Mouse (Mus musculus) hindbrain, embryonic 13.5 days (tissue): ENCODE measurements around the gene H2-Ab1. TPM values are rescaled to one million over a fixed set of nuclear protein-coding genes. Genes with fewer than 3 reads are reported as not detected.
A peak's percentile ranks its signal among the peaks of the same experiment; 100 is the strongest.

ENCODE experiments used
- ATAC-seq: fragments of 200-750 bp; cut with Nextera tagmentation; 2 replicates; pipeline ENCODE4 v1.8.0; 2017; ENCODE audit warnings: moderate TSS enrichment; ENCODE audit not compliant: low FRiP score
- H3K27ac ChIP-seq: fragments of 300-500 bp; sonication (generic); 2 replicates; pipeline ENCODE4 v1.5.1; 2015; ENCODE audit warnings: inconsistent platforms, mild to moderate bottlenecking, moderate library complexity
- H3K27me3 ChIP-seq: fragments of 300-500 bp; sonication (generic); 2 replicates; pipeline ENCODE4 v1.6.1; 2015; ENCODE audit warnings: mild to moderate bottlenecking, inconsistent platforms
- H3K36me3 ChIP-seq: fragments of 300-500 bp; sonication (generic); 2 replicates; pipeline ENCODE4 v1.6.1; 2015; ENCODE audit warnings: mild to moderate bottlenecking, inconsistent platforms
- H3K4me1 ChIP-seq: fragments of 300-500 bp; sonication (generic); replicated peaks from 2 replicates; pipeline ENCODE4 v1.6.1; 2015; ENCODE audit warnings: inconsistent platforms
- H3K4me2 ChIP-seq: fragments of 300-500 bp; sonication (generic); 2 replicates; pipeline ENCODE4 v1.6.1; 2015; ENCODE audit warnings: inconsistent platforms, mild to moderate bottlenecking, moderate library complexity
- H3K4me3 ChIP-seq: fragments of 300-500 bp; sonication (generic); 2 replicates; pipeline ENCODE4 v1.5.1; 2015; ENCODE audit warnings: mild to moderate bottlenecking, inconsistent platforms
- H3K9ac ChIP-seq: fragments of 300-500 bp; sonication (generic); 2 replicates; pipeline ENCODE4 v1.6.1; 2015; ENCODE audit warnings: mild to moderate bottlenecking, inconsistent platforms
- H3K9me3 ChIP-seq: fragments of 300-500 bp; sonication (generic); 2 replicates; pipeline ENCODE4 v1.6.1; 2016; ENCODE audit warnings: inconsistent platforms
- WGBS: fragments of 180-500 bp; shearing (Covaris S2); methylation state at CpG from one replicate; pipeline ENCODE4 v1.1.7; 2015; 5-methylcytosine and 5-hydroxymethylcytosine counted together
- polyA plus RNA-seq: library from polyadenylated mRNA; unstranded; fragments of >200 nt; fragmentation: Nextera tagmentation; extraction: Ambion mirVana; gene quantifications from 2 replicates; pipeline ENCODE4 v1.2.1, GENCODE M21; 2015

Gene H2-Ab1
- polyA plus RNA-seq, 1 experiment from 2014 or later: 1.2 TPM

DNA sequence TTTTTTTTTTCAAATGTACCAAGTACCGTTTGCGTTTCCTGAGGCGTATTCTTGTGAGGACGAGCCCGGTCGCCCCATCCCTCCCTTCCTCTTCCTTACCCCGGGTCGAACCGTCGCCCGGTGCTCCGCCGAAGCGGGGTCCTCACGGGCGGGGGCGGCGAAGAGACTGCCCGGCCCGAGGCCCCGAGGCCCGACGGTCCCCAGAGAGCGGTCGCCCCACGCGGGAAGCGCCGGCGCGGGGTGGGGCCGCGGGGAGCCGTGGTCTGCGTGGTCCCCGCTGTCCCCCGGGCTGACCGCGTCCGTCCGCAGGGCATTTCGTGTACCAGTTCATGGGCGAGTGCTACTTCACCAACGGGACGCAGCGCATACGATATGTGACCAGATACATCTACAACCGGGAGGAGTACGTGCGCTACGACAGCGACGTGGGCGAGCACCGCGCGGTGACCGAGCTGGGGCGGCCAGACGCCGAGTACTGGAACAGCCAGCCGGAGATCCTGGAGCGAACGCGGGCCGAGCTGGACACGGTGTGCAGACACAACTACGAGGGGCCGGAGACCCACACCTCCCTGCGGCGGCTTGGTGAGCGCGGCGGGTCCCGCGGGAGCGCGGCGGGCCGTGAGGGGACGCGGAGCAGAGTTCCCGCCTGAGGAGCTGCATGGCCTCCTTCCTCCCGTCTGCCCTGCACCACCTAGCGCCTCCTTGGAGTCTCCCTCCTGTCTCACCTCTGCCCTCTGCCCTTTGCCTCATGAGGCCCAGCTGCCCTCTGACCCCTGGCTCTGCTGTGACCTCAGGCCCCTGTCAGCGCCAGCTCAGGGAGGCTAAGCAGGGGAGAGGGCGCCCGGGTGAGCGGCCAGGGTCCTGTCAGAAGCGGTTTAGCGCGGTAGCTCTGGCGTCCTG lies 7.2 kb downstream of the H2-Ab1 start:
- WGBS: under 1% methylated on average over 90 of the region's 93 CpGs
- H3K27me3 ChIP-seq: peaks cover 47% of the 10 kb centered on the region
- peak; percentile 36 for ATAC-seq
- H3K9me3 ChIP-seq: no peaks in the 10 kb centered on the region
- H3K4me1 ChIP-seq: peaks cover 27% of the 10 kb centered on the region
- peak overlapping the region; percentile 98 for H3K4me2 ChIP-seq
- H3K4me3 ChIP-seq: peak overlapping the region; percentile 51
- H3K27ac ChIP-seq: no peak overlapping the region
- no peaks in the 10 kb centered on the region for H3K36me3 ChIP-seq
- H3K9ac ChIP-seq: peak overlapping the region; percentile 66

- H3K4me1 ChIP-seq: peaks cover 21% of the 10 kb centered on the region
- no peak overlapping the region for H3K4me2 ChIP-seq
- H3K9me3 ChIP-seq: no peaks in the 10 kb centered on the region
- WGBS: 86% methylated on average over 2 of the region's 2 CpGs
- ATAC-seq: no peak
- no peak overlapping the region for H3K27ac ChIP-seq
- H3K27me3 ChIP-seq: peaks cover 33% of the 10 kb centered on the region
- H3K9ac ChIP-seq: no peak overlapping the region
- H3K36me3 ChIP-seq: no peaks in the 10 kb centered on the region
- H3K4me3 ChIP-seq: no peak overlapping the region
Measured at GRCm38 (mm10) chr17:34268262-34268661, 10.8 kb downstream of the H2-Ab1 start.

DNA sequence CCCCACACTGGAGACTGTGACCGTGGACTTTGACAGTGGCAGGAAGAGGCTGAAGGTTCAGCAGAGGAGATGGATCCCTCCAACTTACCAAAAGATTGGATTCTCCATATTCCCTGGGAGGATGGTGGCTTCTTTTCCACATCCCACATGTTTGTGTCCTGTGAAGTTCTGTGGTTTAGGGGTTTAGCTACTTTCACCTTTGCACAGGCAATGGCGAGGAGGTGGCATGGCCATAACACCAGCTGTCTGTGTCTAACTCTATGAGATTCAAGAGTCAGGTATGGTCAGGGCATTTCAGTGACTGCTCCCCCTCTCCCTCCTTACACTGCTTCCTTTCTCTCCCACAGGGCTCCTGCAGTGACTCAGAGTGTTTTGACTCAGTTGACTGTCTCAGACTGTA lies 11.3 kb downstream of the H2-Ab1 start:
- Histone ChIP-seq H3K27ac (no peak overlapping the region), H3K9ac (no peak overlapping the region), H3K9me3 (no peaks in the 10 kb centered on the region), H3K4me3 (no peak overlapping the region), H3K4me1 (peaks cover 16% of the 10 kb centered on the region), H3K4me2 (no peak overlapping the region), H3K27me3 (peaks cover 28% of the 10 kb centered on the region), H3K36me3 (no peaks in the 10 kb centered on the region)
- WGBS: 96% methylated on average over 2 of the region's 2 CpGs
- ATAC-seq: no peak

DNA sequence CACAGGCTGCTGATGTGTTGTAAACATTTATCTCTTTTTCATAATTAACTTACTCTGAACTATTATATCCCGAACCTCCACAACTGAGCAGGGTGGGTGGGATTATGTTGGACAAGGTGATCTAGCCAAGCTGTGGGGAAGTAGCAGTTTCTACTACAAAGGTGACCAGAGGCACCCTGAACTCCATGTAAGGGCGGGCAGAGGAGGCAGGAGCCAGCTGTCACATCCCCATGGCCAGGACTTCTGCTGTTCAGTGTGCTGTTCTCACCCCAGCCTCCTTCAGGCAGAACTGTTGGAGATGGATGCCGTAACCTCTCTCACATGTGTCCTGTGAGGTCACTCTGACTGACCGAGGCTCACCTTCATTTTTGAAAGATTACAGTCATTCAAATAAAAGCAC lies 12.3 kb downstream of the H2-Ab1 start:
- no peak overlapping the region for H3K4me3 ChIP-seq
- no peaks in the 10 kb centered on the region for H3K36me3 ChIP-seq
- H3K27me3 ChIP-seq: peaks cover 18% of the 10 kb centered on the region
- no peak for ATAC-seq
- H3K4me2 ChIP-seq: no peak overlapping the region
- no peaks in the 10 kb centered on the region for H3K9me3 ChIP-seq
- peaks cover 6% of the 10 kb centered on the region for H3K4me1 ChIP-seq
- H3K27ac ChIP-seq: no peak overlapping the region
- WGBS: 79% methylated on average over 4 of the region's 4 CpGs
- no peak overlapping the region for H3K9ac ChIP-seq

- Histone ChIP-seq H3K4me2 (no peak overlapping the region), H3K9me3 (no peaks in the 10 kb centered on the region), H3K4me3 (no peak overlapping the region), H3K9ac (no peak overlapping the region), H3K4me1 (peaks cover 2% of the 10 kb centered on the region), H3K36me3 (no peaks in the 10 kb centered on the region), H3K27ac (no peak overlapping the region), H3K27me3 (peaks cover 14% of the 10 kb centered on the region)
- no peak for ATAC-seq
- WGBS: 86% methylated on average over 2 of the region's 2 CpGs
Measured at GRCm38 (mm10) chr17:34270230-34270629, 12.7 kb downstream of the H2-Ab1 start.

- no peaks in the 10 kb centered on the region for H3K36me3 ChIP-seq
- WGBS: 80% methylated on average over 2 of the region's 2 CpGs
- H3K4me3 ChIP-seq: no peak overlapping the region
- no peaks in the 10 kb centered on the region for H3K9me3 ChIP-seq
- H3K27ac ChIP-seq: no peak overlapping the region
- no peaks in the 10 kb centered on the region for H3K4me1 ChIP-seq
- ATAC-seq: no peak
- peaks cover 10% of the 10 kb centered on the region; the same call in 1 of the 2 replicates for H3K27me3 ChIP-seq
- no peak overlapping the region for H3K4me2 ChIP-seq
- no peak overlapping the region for H3K9ac ChIP-seq
Measured at GRCm38 (mm10) chr17:34270940-34271339, 13.5 kb downstream of the H2-Ab1 start.

DNA sequence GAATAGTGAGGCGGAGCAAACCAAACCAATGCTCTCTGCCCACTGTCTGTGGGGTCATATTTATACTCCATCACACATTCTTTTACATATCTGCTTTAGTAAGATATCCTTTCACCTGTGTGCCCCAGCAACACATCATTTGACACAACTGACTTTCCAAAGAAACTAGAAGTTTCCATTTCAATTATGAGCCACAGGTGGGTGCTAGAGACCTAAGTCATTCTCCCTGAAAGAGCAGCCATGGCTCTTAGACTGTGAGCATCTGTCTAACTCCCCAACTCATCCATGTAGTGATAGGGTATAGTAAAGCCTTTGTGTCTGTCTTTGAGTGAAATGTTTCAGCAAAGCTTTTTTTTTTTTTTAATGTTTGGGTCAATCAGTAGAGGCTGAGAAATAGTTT lies 14.6 kb downstream of the H2-Ab1 start:
- H3K4me2 ChIP-seq: no peak overlapping the region
- 0 out of 2 replicates have a peak, but pooled peaks cover 3% of the 10 kb centered on the region for H3K9me3 ChIP-seq
- no peak overlapping the region for H3K9ac ChIP-seq
- H3K36me3 ChIP-seq: no peaks in the 10 kb centered on the region
- H3K27ac ChIP-seq: no peak overlapping the region
- no peak for ATAC-seq
- H3K4me3 ChIP-seq: no peak overlapping the region
- no peaks in the 10 kb centered on the region for H3K4me1 ChIP-seq
- WGBS: 92% methylated on average over 1 of the region's 1 CpGs
- 0 out of 2 replicates have a peak, but pooled peaks cover 5% of the 10 kb centered on the region for H3K27me3 ChIP-seq

DNA sequence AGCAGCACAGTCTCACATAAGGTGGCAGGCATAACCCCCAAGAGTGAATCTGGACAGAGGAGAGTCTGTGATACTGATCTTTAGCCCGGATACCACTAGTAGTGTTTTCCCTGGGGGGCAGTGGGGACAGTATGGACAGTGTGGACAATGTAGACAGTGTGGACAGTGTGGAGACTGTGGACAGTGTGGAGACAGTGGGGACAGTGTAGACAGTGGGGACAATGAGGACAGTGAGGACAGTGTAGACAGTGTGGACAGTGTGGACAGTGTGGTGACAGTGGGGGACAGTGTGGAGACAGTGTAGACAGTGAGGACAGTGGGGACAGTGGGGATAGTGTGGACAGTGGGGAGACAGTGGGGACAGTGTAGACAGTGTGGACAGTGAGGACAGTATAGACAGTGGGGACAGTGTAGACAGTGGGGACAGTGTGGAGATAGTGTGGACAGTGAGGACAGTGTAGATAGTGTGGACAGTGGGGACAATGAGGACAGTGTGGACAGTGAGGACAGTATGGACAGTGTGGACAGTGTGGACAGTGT lies 23.1 kb downstream of the H2-Ab1 start:
- Histone ChIP-seq H3K9ac (no peak overlapping the region), H3K27me3 (peaks cover 4% of the 10 kb centered on the region; the same call in 1 of the 2 replicates), H3K4me3 (no peak overlapping the region), H3K9me3 (0 out of 2 replicates have a peak, but pooled peaks cover 3% of the 10 kb centered on the region), H3K4me1 (no peaks in the 10 kb centered on the region), H3K27ac (no peak overlapping the region), H3K36me3 (no peaks in the 10 kb centered on the region), H3K4me2 (no peak overlapping the region)
- WGBS: 75% methylated on average over 1 of the region's 1 CpGs
- ATAC-seq: no peak

GRCm38 (mm10) chr17:34281836-34282235 lies 24.3 kb downstream of the H2-Ab1 start:
- Histone ChIP-seq H3K27me3 (peaks cover 4% of the 10 kb centered on the region; the same call in 1 of the 2 replicates), H3K27ac (no peak overlapping the region), H3K4me1 (no peaks in the 10 kb centered on the region), H3K4me3 (no peak overlapping the region), H3K9ac (no peak overlapping the region), H3K9me3 (no peaks in the 10 kb centered on the region), H3K4me2 (no peak overlapping the region), H3K36me3 (no peaks in the 10 kb centered on the region)
- WGBS: 73% methylated on average over 1 of the region's 1 CpGs
- ATAC-seq: no peak

DNA sequence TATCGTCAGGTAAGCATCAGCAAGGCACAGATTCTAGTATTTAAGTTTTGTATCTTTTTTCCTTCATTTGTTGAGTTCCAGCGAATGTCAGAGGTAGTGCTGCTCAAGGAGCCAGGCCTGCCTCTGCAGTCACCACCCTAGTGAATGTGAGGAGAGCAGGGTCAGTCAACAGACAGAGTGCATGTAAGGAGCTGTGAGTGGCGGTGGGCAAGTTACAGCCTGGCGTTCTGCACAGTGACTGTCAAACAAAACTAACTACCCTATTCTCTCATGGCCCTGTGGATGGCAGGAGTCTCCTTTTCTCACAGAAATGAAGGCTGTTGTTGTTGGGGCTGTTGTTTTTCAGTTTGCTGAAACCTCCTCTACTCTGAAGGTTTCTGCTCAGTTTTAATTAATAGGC lies 27.9 kb downstream of the H2-Ab1 start:
- Histone ChIP-seq H3K27ac (no peak overlapping the region), H3K9me3 (no peaks in the 10 kb centered on the region), H3K4me1 (no peaks in the 10 kb centered on the region), H3K4me2 (no peak overlapping the region), H3K9ac (no peak overlapping the region), H3K4me3 (no peak overlapping the region), H3K27me3 (peaks cover 3% of the 10 kb centered on the region; the same call in 1 of the 2 replicates), H3K36me3 (no peaks in the 10 kb centered on the region)
- no peak for ATAC-seq
- WGBS: 83% methylated on average over 4 of the region's 4 CpGs

- no peak overlapping the region for H3K4me3 ChIP-seq
- no peaks in the 10 kb centered on the region for H3K27me3 ChIP-seq
- WGBS: 41% methylated on average over 4 of the region's 4 CpGs
- H3K27ac ChIP-seq: no peak overlapping the region
- H3K9ac ChIP-seq: no peak overlapping the region
- H3K4me2 ChIP-seq: no peak overlapping the region
- H3K4me1 ChIP-seq: no peaks in the 10 kb centered on the region
- H3K36me3 ChIP-seq: no peaks in the 10 kb centered on the region
- H3K9me3 ChIP-seq: no peaks in the 10 kb centered on the region
- no peak for ATAC-seq
Measured at GRCm38 (mm10) chr17:34285848-34286247, 28.4 kb downstream of the H2-Ab1 start.

DNA sequence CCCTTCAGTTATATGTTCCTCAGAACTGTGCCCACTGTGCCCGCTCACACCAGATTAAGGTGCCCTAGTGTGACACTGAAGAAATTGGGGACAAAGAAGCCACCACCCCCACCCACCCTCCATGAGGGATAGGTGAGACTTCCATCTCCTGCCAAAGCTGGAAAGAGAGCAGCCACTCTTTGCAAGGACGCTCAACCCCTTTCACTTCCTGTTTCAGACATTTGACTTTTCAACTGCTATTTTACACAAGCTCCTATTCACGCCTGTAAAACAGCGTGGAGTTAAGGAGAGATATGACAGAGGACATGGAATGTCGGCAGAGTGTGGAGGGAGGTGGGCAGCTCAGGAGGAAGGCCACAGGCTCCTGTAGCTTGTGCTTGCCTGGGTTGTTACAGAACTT lies 29.0 kb downstream of the H2-Ab1 start:
- H3K27ac ChIP-seq: no peak overlapping the region
- WGBS: 90% methylated on average over 5 of the region's 5 CpGs
- ATAC-seq: no peak
- H3K9ac ChIP-seq: no peak overlapping the region
- H3K4me1 ChIP-seq: no peaks in the 10 kb centered on the region
- no peaks in the 10 kb centered on the region for H3K27me3 ChIP-seq
- no peak overlapping the region for H3K4me2 ChIP-seq
- H3K36me3 ChIP-seq: no peaks in the 10 kb centered on the region
- no peaks in the 10 kb centered on the region for H3K9me3 ChIP-seq
- H3K4me3 ChIP-seq: no peak overlapping the region

- ATAC-seq: no peak
- Histone ChIP-seq H3K4me3 (no peak overlapping the region), H3K27ac (no peak overlapping the region), H3K9ac (no peak overlapping the region), H3K36me3 (no peaks in the 10 kb centered on the region), H3K9me3 (no peaks in the 10 kb centered on the region), H3K27me3 (no peaks in the 10 kb centered on the region), H3K4me1 (no peaks in the 10 kb centered on the region), H3K4me2 (no peak overlapping the region)
- WGBS: 77% methylated on average over 6 of the region's 6 CpGs
Measured at GRCm38 (mm10) chr17:34286999-34287398, 29.5 kb downstream of the H2-Ab1 start.
